Mouse (Mus musculus): Measurements from ENCODE around the gene Dido1.
"Not testable (repeated sequence)": the region's sequence is repeated elsewhere in the genome, so short reads cannot be mapped to it uniquely, and the experiment has no call there.

Gene Dido1

DNA sequence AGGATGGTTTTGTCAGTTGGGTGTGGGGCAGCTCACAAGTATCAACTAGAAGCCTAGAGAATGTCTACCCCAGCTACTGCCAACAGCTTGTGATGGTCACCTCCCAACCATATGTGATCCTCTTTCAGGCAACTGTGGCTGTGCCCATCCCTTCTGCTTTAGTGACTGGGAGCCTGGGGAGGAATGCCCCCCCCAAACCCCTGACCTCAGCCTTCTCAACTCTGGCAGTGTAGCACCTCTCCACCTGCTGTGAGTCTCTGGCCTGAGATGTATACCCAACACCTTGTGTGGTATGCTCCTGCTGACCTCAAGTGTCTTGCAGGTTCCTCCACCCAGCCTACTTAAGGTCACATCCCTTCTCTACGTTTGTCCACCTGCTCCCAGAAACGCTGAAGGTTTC lies 14.1 kb upstream of the Dido1 start:
- DNase-seq = no peak

- DNase-seq = not testable (repeated sequence)
Observed at GRCm38 (mm10) chr2:180722748-180723147, 12.9 kb upstream of the Dido1 start.

DNA sequence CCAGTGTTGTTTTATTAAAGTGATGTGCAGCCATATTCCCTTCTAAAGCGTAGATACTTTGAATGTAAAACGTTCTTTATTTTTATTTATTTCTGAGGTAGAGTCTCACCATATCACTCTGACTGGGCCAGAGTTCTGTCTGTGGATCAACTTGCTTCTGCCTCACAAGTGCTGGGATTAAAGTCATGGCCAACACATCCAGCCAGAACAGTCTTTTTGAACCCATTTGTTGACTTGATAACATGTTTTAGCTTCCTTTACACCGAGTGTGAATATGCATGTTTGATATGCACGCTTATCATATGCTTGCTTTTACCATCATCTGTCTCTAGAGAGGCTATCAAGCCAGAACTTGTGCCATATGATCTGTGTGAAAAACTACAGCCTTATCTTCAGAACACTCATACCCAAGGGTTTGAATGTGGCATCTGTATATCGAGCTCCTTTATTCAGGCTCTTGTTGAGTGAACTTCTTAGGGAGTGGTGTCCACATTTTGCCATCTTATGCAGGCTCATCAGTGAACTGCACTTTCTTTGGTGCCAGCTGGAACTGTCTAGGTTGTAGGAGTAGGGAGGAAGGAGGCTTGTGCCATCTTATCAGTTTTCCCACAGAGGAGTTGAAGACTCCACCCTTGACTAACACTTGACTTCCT lies 2.4 kb upstream of the Dido1 start:
- no peak for DNase-seq

GRCm38 (mm10) chr2:180711527-180711926 lies 1.7 kb upstream of the Dido1 start:
- no peak for DNase-seq

GRCm38 (mm10) chr2:180710276-180711155 lies 717 bp upstream of the Dido1 start:
- DNase-seq = no peak

- no peak for DNase-seq
Observed at GRCm38 (mm10) chr2:180709023-180709922, 526 bp downstream of the Dido1 start.

DNA sequence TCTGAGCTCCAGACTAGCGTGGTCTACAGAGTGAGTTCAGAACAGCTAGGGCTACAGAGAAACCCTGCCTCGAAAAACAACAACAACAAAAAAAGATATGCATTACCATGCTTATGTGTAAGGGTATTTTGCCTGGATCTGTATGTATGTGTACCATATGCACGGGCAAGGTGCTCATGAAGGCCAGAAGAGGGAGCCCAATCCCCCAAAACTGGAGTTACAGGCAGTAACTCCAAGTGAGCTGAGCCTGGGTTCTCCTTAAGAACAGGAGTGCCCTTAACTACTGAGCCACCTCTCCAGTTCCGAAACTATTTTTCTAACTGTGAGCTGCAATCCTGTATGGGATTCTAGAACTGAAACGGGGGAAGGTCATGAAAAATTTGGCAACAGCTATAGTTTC lies 3.8 kb downstream of the Dido1 start:
- DNase-seq = no peak

GRCm38 (mm10) chr2:180705066-180705465 lies 4.7 kb downstream of the Dido1 start:
- DNase-seq = no peak

GRCm38 (mm10) chr2:180704591-180704990 lies 5.2 kb downstream of the Dido1 start:
- DNase-seq = no peak

DNA sequence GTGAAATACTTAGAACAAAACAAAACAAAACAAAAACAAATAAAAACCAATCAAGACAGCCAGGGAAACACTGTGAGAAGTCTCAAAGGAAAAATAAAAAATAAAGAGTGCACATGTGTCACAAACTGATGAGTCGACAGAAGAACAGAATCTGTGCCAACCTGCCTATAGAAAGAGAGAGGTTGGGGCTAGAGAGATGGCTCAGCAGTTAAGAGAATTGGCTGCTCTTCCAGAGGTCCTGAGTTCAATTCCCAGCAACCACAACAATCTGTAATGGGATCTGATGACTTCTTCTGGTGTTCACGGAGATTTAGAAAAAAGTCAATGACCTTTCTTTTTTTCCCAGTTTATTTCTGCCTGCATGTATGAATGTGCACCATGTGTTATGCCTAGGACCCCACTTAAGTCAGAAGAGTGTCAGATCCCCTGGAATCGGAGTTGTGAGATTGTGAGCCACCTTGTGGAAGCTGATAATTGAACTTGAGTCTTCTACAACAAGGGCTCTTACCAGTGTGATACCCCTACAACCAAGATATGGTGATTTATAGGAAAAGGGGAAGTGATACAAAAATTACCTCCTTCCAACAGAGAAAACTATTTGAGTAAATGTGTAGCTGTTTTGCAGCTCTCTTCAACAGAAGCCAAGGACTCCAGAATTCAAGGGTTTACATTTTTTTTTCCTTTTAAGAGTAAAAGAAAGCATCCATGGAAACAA lies 6.0 kb downstream of the Dido1 start:
- DNase-seq = no peak

- DNase-seq = no peak
Observed at GRCm38 (mm10) chr2:180703175-180703574, 6.6 kb downstream of the Dido1 start.

GRCm38 (mm10) chr2:180702701-180703149 lies 7.1 kb downstream of the Dido1 start:
- no peak for DNase-seq

DNA sequence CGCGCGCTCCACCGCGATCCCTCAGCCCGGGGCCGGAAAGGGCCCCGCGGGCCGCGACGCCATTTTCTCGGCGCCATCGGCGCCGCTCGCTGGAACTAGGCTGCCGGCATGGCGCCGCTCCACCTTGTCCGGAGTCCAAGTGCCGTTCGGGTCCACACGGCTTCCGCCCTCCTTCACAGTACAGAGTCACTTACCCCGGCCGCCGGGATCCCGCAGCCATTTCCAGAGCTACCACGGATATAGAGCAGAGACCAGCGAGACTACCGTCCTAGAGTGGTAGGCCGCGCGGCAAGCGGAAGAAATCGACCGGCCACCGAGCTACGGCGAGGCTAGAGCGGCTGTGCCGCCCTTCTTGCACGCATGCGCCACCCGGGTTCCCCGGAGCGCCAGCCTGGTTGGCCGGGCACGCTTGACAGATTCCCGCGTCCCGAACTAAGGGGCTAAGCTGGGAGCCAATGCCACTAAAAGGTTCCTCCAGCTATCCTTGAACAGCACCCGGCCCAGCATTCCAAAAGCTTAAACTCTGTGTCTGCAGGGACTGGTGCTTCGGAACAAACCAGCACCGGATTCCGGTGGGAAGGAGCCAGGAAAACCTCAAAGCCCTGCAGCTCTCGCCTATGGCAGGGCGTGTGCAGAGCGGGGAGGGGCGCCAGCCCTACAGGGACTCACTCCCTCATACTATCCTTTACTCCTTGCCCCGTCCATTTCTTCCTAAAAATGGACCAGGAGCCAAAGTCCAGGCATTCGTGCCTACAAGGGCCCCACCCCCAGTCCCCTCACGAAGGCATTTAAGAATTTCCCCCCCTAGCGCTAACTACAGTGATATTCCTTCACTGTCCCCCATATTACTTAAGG lies 7.8 kb downstream of the Dido1 start:
- DNase-seq = peak; percentile 90 to 91

GRCm38 (mm10) chr2:180701053-180701766 lies 8.6 kb downstream of the Dido1 start:
- no peak for DNase-seq

DNA sequence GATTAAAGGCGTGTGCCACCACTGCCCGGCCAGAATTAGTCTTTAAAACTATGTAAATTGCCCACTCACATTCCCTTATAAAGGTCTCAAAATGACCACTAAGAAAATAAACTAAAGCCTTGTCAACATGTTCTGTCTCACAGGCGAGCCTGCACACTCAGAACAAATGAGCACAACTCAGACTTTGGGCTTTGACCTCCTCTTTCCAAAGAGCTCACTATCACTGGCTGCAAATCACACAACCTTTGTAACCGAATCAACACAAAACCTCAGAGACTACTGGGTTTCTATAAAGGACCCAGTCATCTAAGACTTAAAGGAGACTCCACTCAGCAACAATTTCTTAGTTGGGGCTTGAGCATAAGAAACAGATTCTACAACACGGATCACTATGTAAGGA lies 9.3 kb downstream of the Dido1 start:
- DNase-seq = no peak

DNA sequence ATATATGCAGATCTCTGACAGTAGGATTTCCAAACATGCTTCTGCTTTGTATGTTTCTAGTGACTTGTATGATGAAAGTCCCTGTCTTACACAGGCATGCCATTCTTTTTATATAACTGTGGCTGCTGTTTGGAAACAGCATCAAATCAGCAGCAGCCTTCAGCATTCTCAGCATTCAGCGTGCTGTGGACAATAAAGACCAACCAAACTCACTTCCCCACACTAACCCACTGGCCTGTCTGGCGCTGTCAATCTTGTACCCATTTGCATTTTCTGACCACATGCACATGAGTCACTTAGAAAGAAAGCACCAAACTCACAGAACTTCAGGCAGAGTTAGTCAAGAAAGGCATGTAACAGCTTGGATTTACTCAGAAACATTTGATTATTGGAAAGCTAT lies 14.6 kb downstream of the Dido1 start:
- no peak for DNase-seq

- DNase-seq = no peak
Observed at GRCm38 (mm10) chr2:180692630-180693029, 17.2 kb downstream of the Dido1 start.

GRCm38 (mm10) chr2:180689841-180690240 lies 20.0 kb downstream of the Dido1 start:
- DNase-seq = no peak

DNA sequence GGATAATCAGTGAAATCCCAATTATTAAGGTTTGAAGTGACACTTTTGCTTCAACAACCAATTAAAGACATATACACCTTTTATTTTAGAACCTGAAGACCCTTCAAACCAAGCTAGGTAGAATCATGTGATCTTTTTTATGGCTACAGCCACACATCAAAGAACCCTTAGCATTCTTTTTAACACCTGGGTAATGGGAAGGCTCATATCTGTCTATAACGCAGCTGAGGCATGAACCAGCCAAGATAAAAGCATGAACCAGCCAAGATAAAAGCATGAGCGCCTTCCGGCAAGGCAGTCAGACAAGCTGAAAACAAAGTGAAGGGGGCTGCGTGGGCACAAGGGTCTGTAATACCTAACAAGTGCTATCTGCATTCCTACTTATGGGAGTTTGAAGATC lies 25.8 kb downstream of the Dido1 start:
- no peak for DNase-seq

DNA sequence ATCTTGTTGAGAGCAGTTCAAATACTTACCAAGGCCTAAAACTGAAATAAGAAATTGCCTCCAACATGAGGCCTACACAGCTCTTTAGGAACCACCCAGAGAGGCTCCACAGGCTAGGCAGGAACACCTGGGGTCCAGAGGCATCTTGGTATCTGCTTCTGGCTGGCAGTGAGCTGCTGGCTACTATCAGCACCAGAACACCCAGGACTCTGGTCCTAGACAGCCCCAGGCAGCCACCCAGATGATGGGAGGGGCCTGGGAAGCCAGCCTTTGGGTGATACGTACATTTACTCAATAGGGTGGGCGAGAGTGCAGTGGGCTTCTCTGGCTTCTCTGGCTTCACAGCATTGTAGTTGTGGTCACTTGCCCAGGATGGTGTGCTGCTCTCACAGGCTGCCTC lies 26.3 kb downstream of the Dido1 start:
- DNase-seq = no peak

- DNase-seq = no peak
Observed at GRCm38 (mm10) chr2:180681225-180681624, 28.6 kb downstream of the Dido1 start.
